Mouse (Mus musculus) splenic B cell, adult 2 months (primary cell): ENCODE measurements around the gene Ttll11.

ENCODE experiments used
- DNase-seq: peaks from one replicate; pipeline ENCODE4 v3.0.0-alpha.2; 2011; ENCODE audit warnings: low read depth, low spot score
- H3K27me3 ChIP-seq: 2 replicates; pipeline ENCODE4 v1.6.1; 2012; ENCODE audit warnings: mild to moderate bottlenecking, low read length, moderate library complexity, mixed read lengths; ENCODE audit not compliant: control insufficient read depth, poor library complexity, insufficient read depth, severe bottlenecking
- H3K36me3 ChIP-seq: 2 replicates; pipeline ENCODE4 v1.6.1; 2012; ENCODE audit warnings: mild to moderate bottlenecking, low read length, moderate library complexity, mixed read lengths; ENCODE audit not compliant: control insufficient read depth, poor library complexity, insufficient read depth, severe bottlenecking

The Ttll11 gene

DNA sequence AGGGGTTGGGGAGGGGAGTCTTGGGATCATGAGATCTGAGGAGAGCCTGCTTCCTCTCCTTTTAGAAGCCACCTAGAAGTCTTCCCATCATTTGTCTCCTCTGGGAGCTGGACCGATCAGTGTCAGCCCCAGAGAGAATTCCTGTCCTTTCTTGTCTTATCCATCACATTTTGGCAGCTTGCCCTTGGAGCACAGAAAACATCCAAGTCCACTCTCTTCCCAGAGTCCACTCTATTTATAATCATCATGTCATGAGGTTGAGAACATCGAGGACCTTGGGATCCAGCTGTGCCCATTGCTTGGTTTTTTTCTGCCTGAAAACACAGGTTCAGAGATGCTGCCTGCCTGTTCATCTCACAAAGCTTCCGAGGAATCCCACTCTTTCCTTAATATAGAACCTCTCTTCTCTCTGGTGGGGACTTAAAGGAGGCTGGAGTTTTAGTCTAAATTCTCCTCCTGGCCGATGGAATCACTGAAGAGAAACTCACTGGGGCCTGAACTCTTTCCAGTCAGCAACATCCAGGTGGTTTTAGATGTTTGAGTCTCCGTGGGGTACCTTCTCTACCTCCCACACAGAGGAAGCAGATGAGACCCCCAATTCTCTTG lies 163.6 kb downstream of the Ttll11 start:
- DNase-seq: no peak
- Histone ChIP-seq H3K36me3 (no peaks in the 10 kb centered on the region), H3K27me3 (no peaks in the 10 kb centered on the region)

DNA sequence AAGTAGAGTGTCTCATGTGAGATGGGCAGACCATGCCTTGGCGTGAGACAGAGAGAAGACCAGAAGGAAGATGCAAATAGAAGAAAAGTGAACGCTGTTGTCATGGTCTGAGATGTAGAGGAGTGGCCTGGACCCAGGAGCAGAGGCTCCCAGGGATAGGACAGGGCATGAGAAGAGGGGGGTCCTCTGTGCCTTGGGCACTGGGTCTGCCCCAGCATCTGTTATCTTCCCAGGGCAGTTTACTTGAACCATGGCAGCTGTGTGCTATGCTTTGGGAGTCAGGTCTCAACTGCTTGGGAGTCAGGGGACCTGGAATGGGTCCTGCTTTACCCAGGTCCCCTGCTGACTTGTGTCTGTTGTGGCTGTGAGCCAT lies 167.2 kb downstream of the Ttll11 start:
- Histone ChIP-seq H3K36me3 (no peaks in the 10 kb centered on the region), H3K27me3 (no peaks in the 10 kb centered on the region)
- no peak for DNase-seq

DNA sequence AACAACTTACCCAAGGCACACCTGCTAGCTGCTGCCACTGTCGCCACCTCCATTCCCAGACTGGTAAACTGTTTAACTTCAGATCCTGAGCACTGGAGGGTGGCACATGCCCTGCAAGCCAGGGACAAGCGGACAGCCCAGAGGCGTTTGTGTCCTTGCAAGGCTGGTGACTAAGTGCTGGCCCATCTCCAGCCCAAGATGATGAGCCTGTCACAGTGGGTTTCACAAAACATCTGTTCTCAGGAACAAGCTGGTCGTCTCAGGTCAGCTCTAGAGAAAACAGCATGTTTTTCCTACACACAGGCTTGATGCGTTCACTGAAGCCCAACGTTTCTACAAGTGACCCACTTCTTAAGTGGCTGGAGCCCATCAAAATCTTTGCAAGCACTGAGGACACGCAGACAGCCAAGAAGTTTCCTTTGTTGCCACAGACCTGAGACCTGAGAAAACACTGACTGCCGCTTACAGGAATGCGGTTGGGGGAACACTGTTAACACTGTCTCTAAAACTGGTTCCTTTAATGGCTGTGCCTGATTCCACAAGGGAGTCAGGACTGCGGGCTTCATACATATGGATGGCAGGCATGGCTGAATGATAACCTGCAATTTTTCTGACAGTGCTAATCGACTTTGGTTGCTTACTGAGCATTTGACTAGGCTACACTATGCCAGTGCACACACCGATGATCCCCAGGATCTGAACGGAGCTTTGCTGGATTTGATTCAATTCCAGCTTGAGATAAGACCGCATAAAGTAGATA lies 167.7 kb downstream of the Ttll11 start:
- no peaks in the 10 kb centered on the region for H3K36me3 ChIP-seq
- H3K27me3 ChIP-seq: no peaks in the 10 kb centered on the region
- no peak for DNase-seq

DNA sequence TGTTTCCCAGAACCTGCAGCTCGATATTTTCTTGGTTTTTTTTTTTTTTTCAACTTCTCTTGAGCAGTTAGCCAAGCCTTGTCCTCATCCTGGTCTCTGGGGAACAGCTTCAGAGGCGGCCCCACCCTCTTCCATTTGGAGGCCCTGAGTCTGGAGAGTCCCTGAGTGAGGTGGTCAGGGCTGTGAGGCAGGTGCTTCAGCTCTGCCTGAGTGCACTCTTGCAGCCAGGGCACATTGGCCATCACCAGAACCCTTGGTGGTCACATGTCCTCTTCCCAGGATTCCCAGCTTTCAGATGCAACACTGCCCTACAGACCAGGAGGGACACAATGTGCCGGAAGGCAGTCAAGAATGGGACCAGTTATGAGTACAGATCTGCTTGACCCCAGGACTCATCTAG lies 169.7 kb downstream of the Ttll11 start:
- Histone ChIP-seq H3K27me3 (no peaks in the 10 kb centered on the region), H3K36me3 (no peaks in the 10 kb centered on the region)
- DNase-seq: no peak

DNA sequence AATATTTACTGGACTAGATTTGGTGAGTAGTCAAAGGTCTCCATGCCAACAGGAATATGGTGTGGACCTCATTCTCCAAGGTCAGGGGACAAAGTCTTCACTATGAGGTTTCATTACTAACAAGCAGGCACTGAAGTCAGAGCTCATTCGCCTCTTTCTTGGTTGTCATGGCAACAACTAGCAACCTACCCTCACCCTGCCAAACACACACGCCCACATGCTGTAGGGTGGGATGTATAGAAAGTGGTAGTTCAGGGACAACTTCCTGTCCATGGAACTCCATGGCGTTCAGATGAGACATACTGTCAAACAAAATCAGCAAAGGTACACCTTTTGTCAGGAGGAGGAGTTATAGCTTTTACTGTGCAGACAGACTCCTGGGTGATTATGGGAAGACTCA lies 170.6 kb downstream of the Ttll11 start:
- Histone ChIP-seq H3K27me3 (no peaks in the 10 kb centered on the region), H3K36me3 (no peaks in the 10 kb centered on the region)
- no peak for DNase-seq

DNA sequence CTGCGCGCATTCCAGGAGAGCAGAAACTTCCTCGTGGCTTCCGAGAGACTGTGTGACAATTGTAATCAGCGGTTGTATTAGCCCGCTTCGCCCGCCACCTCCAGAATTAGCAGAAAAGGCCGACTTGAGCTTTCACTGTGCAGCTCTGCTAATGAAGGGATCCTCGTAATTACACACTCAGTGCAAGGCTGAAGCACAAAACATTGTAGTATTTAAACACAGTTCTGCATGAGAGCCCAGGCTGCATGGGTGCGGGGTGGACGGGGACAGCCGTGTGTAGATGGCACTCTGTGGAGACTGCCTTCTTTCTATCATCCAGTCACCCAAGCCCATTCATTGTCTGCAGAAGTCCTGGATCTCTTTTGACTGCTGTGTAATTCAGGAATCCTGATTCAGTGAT lies 173.8 kb downstream of the Ttll11 start:
- H3K36me3 ChIP-seq: no peaks in the 10 kb centered on the region
- no peak for DNase-seq

DNA sequence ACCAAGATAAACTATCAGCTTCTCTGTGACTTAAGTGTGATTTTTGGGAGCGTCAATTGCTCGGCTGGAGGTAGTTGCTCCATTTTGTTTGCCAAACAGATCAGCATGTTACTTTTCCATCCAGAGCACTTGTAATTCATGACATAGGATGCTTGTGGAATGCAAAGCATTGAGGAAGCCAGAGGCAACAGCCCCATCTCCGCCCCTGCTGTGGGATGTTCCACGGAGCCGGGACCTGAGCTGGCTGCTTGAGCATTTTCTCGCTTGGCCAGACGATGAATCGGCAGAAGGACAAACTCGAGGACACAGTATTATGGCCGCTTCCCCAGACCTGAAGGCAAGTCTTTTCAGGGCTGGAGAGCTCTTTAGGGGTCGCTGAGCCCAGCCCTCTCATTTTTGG lies 176.6 kb downstream of the Ttll11 start:
- no peaks in the 10 kb centered on the region for H3K27me3 ChIP-seq
- H3K36me3 ChIP-seq: no peaks in the 10 kb centered on the region
- no peak for DNase-seq

More for the DNA sequence above, 173.8 kb downstream of the Ttll11 start:
- no peaks in the 10 kb centered on the region for H3K27me3 ChIP-seq

DNA sequence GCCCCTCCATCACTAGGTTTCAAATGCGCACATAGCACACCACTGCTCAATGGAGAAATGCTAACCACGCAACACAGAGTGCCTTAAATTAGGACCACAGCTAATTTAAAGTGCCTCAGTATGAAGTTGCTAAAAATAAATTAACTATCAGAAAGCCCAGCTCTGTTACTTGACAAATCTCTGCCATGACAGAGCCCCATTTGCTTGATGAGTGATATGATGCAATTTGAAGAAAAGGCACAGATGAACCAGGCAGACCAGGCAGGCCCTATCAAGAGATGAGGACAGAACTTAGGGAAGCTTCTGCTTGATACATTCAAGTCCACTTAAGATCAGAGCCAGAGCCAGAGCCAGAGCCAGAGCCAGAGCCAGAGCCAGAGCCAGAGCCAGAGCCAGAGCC lies 178.0 kb downstream of the Ttll11 start:
- no peak for DNase-seq
- Histone ChIP-seq H3K27me3 (no peaks in the 10 kb centered on the region), H3K36me3 (no peaks in the 10 kb centered on the region)

DNA sequence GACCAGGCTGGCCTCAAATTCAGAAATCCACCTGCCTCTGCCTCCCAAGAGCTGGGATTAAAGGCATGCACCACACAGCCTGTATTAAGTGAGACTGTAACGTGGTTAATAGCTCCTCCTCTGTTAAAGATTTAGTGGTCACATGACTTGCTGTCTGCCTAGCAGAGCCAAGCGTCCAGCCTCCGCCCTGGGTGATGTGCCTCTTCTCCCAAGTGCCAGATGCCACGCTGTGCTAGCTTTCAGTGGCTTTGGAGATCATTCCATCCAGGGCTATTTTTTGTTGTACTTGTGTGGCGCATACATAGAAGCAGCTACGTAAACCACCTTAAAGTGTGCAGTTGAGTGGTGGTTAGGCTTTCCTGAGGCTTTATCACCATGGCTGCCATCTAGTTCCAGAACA lies 180.6 kb downstream of the Ttll11 start:
- Histone ChIP-seq H3K36me3 (no peaks in the 10 kb centered on the region), H3K27me3 (no peaks in the 10 kb centered on the region)
- no peak for DNase-seq

DNA sequence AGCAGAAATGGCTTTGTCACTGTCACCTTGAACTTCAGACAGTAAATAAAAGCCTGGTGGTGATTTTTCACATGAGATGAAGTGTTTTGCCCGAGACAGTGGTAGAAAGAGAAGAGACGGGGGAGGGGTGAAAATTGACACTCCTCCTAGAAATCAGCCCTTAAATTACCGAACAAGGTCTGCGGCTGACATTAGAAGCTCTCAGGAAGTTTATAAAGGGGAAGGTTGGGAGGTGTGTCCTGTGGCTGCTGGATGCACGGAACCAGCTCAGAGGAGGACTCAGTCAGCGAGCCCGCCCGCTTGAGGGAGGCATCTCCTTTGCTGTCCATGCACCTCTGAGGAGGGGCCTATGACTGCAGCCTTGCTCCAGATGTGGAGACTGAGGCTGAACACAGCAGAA lies 181.7 kb downstream of the Ttll11 start:
- no peaks in the 10 kb centered on the region for H3K27me3 ChIP-seq
- DNase-seq: no peak
- no peaks in the 10 kb centered on the region for H3K36me3 ChIP-seq

DNA sequence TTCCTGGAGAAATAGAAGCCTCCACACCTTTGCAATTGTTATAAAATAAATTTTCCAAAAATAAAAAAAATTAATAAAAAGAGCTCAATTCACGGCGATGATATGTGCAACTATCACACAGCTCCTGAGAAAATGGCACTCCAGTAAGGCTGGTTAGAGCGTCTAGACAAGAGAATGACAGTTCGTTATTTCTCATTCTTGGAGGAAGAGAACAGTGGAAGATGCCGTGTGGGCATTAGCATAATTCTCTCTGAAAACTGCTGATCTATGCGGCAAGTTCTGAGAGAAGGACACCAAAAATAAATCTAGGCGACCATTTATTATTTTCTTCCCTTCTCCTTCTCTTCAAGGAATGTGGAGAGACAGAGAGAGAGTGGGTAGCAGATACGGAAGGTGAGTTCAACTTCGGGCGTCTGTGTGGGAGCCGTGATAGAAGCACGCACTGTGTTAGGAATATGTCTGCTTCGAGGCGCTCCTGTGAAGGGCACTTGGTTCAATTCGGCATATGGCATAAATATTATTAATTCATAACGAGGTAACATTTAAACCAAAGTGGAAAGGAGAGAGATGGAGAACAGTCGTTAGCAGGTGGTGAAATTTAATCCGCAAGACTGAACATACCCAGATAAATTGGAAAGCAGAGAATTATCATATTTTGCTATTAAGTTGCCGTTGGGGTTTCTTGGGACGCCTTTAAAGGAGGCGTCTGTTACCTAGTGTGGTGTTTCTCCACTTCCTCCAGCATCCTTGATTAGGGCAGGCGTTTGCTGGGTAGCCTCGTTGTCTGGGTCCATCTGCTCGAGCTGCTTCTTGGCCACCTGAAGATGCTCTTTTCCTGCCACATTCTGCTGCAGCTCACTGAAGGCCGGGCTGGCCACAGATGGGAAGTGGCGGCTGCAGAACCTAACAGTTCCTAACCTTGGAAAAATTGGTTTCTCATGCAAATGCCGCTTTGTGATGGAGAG lies 190.1 kb downstream of the Ttll11 start:
- no peaks in the 10 kb centered on the region for H3K27me3 ChIP-seq
- no peaks in the 10 kb centered on the region for H3K36me3 ChIP-seq

DNA sequence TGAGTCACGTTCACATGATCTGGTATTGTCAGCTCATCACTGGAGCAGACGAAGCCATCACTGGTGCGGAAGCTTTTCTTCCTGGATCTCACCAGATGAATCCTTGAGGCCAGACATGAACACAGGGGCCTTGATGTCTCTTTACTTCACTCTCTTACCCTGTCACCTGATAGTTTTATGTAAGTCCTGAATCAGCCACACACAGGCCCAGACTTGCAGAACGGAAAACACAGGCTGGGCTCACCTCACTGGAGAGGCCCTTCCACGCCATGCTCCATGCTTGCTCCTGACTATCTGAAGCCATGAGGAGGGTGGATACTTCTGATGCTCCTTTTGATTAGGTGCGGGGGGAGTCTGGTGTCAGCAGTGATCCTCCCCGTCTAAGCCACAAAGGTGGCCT lies 193.8 kb downstream of the Ttll11 start:
- DNase-seq: no peak
- Histone ChIP-seq H3K27me3 (no peaks in the 10 kb centered on the region), H3K36me3 (no peaks in the 10 kb centered on the region)

More for the DNA sequence above, 190.1 kb downstream of the Ttll11 start:
- DNase-seq: no peak

DNA sequence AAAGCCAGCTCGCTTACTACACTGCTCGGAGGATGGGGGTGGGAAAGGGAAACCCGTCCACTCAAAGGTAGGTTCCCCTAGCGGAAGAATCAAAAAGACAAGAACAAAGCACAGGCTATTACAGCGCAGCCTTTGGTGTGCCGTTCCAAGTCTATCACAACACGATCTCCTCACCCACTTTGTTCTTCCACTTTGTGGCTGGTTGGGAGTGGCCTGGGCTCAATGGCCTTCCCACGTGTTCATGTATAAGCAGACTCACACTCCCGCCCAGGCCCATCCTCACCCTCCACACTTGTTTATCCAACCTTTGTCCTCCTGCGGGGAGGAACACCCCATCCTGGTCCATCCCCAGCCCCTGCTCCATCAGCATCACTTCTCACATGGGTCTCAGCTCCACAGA lies 196.3 kb downstream of the Ttll11 start:
- DNase-seq: no peak
- no peaks in the 10 kb centered on the region for H3K36me3 ChIP-seq

DNA sequence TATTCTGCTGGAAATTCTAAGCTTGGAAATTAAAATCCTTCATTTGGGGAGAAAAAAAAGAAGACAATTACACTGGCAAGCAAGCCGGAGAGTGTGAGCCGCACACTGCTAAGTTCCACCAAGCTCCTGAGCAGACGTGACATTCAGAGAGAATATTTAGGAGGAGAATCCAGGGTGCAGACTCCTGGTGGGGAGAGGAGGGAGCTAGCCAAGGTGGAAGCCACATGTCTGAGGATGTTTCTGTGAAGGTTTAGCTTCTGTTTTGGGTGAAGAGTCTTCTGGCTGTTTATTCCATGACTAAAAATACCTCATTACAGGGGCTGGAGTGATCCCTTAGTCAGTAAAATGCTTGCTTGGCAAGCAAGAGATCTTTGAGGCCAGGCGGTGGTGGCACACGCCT lies 200.4 kb downstream of the Ttll11 start:
- H3K36me3 ChIP-seq: no peaks in the 10 kb centered on the region
- no peak for DNase-seq

More for the DNA sequence above, 196.3 kb downstream of the Ttll11 start:
- no peaks in the 10 kb centered on the region for H3K27me3 ChIP-seq

DNA sequence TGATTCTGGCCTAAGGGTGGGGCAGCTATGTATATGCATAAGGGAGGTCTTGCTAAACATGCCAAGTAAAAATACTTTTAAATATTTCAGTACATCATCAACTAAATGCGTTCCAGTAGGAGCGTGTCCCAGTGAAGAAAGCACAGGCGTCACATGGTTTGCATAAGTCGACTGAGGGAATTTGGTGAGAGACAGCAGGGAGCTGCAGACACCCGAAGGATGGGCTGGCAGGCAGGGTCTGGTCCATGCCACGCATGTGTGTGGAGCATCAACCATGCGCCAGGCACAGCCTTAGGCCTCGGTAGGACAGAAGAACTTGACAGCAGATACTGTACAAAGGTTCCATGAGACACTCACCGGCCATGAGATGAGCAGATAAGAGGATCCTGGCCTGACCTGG lies 202.8 kb downstream of the Ttll11 start:
- H3K27me3 ChIP-seq: no peaks in the 10 kb centered on the region

More for the DNA sequence above, 200.4 kb downstream of the Ttll11 start:
- no peaks in the 10 kb centered on the region for H3K27me3 ChIP-seq

More for the DNA sequence above, 202.8 kb downstream of the Ttll11 start:
- DNase-seq: no peak
- H3K36me3 ChIP-seq: no peaks in the 10 kb centered on the region
